Mouse (Mus musculus) thymus, postnatal 10 days (tissue): ENCODE results near the gene Oas3.
A peak's percentile ranks its signal among the peaks of the same experiment; 100 is the strongest.

Experiments
- DNase-seq, 2 experiments: peaks; one replicate each; pipeline ENCODE4 v3.0.0; 2021; ENCODE audit warnings: low spot score in 2 of 2

The Oas3 gene

GRCm38 (mm10) chr5:120754215-120754614 is 23.2 kb downstream of the Oas3 start:
- no peak for DNase-seq

- no peak for DNase-seq
Measured at GRCm38 (mm10) chr5:120752786-120753185, 24.7 kb downstream of the Oas3 start.

DNA sequence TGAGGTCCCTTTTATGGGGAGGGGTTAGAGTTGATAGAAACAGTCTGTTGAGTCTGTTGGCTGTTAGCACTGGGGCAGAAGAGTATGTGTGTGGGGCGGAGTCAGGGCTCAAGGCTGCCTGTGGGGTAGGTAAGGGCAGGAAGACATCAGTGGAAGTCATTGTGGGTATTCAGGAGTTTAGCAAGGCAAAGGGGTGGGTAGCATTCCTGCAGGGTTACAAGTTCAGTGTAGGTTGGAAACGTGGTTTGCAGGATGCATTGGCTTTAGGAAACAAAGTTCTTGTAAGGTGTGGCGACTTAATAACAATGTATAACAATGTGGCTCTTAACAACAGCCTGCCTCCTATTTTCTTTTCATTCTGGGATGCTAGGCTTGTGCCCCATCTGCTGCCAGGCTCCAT is 26.3 kb downstream of the Oas3 start:
- no peak for DNase-seq

DNA sequence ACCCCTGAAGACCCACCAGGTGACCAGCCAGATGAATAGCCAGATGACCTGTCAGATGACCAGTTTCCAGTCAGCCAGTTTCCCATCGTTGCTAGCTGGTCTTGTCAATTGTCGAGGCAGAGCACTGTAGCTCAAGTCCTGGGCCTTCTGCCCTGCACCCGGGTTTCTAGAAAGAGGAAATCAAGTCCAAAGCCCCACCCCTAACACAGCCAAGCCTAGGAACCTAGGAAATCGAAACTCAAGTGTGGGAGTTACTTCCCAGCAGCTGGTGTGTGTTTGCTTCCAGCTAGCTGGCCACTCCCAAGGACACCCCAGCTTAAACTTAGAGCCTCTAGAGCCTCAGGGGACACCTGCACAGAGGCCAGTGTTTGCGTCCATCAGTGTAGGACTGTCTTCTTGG is 27.8 kb downstream of the Oas3 start, which contains the start of gene Oas2:
Oas2 (minus strand) TSS at position 166 of the 400 bp plus-strand sequence.
- DNase-seq: no peak

GRCm38 (mm10) chr5:120746451-120746850 is 31.0 kb downstream of the Oas3 start:
- DNase-seq: peak in 1 of 2 experiments; percentile 64

GRCm38 (mm10) chr5:120742125-120742524 is 35.3 kb downstream of the Oas3 start:
- DNase-seq: peak; percentile 42 to 70

GRCm38 (mm10) chr5:120734380-120734990 is 43.0 kb downstream of the Oas3 start:
- DNase-seq: no peak

DNA sequence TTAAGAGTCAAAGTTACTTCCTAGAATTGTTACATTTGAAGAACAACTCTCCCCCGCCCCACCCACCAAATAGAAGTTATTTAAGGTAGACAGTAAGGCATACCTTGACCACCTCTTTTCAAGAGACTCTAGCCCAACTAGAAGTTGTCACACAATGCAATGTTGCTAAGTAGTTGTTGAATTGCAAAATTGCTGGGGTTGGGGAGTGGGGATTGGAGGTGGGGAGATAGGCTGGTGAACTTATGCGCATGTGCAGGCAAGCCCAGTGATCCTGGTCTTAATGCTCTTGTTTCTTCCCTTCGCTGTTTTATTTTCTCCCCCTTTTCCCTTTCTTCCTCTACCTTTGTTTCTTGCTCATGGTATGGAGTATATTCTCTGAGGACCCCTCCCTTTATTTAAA is 43.8 kb downstream of the Oas3 start:
- DNase-seq: no peak

GRCm38 (mm10) chr5:120732740-120733139 is 44.7 kb downstream of the Oas3 start:
- no peak for DNase-seq

DNA sequence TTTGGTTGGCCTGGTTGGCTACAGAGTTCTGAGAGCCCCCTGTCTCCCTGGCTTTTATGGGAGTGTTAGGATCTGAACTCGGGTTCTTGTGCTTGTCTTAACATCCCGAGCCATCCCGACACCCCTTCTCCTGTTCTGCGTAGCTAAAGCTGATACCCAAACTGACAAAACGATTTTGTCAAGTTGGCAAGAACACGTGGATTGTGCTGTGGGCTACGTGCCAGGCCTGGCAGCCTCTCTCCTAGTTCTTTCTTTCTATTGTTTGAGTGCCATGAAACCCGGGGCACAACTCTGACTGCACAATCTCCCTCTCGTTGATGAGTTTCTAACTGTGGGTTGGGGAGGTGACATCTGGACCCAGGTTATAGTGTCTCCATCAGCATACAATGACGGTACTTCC is 48.1 kb downstream of the Oas3 start:
- DNase-seq: no peak

GRCm38 (mm10) chr5:120725811-120726455 is 51.5 kb downstream of the Oas3 start:
- DNase-seq: no peak

DNA sequence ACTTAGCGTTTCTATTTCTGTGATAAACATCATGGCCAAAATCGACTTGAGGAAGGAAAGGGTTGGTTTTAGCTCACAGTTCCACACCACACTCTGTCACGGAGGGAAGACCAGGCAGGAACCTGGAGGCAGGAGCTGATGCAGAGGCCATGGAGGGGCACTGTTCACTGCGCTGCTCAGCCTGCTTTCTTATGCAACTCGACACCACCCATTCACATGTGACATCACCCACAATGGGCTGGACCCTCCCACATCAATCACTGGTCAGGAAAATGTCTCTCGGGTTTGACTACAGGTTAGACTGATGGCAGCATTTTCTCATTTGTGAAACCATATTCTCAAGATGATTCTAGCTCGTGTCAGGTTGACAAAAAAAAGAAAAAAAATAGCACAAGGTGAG is 56.5 kb downstream of the Oas3 start:
- DNase-seq: no peak

GRCm38 (mm10) chr5:120718600-120719378 is 58.7 kb downstream of the Oas3 start:
- no peak for DNase-seq

- no peak for DNase-seq
Measured at GRCm38 (mm10) chr5:120717136-120717535, 60.3 kb downstream of the Oas3 start.

DNA sequence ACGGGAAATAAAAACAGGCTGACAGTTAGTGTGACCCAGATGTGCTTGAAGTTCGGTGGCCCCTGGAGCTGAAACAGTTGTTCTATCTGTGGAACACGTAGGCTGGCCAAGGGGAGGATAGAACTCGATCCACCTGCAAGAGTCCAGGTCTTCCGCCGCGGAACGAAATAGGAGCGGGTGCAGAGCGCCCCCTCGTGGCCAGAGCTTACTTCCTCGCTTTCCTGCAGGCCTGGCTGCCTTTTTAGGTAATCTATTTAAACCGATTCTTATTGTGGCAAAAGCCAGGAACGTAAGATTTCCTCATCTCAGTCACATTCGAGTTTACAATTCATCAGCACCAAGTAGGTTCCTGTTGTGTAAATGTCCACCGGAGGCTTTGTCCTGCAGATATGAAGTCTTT is 63.1 kb downstream of the Oas3 start:
- peak; percentile 69 to 90 for DNase-seq

- DNase-seq: no peak
Measured at GRCm38 (mm10) chr5:120712721-120713120, 64.7 kb downstream of the Oas3 start.

DNA sequence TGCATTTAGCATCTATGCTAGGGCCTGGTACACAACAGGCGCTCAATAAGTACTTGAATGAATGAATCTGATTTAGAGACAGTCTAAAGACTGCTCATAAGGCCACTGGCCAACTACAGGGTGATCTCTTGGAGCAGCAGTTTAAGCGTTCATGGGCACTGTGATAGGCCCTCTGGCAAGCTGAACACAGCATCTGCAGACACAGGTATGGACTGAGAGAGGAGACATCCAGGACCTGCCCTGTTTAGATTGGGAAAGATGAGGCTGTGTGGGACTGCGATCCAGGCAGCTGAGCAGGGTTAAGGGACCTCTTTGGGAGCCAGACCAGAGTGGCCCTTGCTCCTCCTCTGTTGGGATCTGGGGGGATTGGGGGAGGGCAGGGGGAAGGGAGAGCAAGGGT is 65.6 kb downstream of the Oas3 start, which contains the start of gene Dtx1:
Dtx1 (minus strand) TSS at position 101 of the 400 bp plus-strand sequence.
- DNase-seq: no peak

DNA sequence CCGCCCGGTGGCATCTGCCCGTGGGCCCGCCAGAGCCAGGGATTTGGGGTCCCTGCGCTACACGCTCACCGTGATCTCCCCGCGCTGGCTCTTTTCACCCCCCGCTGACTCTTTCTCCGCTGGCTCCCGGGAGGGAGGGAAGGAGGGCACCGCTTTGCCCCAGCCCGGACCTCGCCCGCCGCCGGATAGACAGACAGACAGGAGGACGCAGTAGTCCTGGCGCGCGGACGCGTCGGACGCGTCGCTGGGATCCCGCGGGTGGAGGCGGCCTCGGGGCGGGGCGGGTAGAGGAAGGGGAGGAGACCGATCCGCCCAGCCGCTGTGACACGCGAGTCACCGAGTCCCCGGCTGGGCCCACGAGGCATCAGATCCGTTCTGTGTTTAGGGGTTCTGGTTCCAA is 66.0 kb downstream of the Oas3 start:
- DNase-seq: peak; percentile 47 to 64

DNA sequence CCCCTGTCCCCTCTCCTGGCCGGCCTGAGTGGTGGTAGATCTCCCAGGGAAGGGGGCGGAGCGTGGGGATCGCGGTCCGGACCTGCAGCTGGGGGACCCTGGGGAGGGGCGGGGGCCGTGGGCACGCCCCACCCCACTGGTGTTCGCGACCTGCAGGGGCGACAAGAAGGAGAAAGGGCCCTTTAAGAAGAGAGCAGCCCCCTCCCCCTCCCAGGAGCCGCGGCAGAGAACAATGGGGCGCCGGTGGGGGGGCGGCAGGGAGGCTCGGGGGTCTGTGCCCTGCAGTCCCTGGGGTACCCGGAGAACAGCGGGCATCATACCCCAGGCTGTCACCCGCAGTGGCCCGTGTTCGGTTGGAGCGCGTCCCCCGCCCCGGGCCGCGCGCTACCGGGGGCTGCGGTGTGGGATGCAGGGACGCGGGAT is 66.6 kb downstream of the Oas3 start:
- DNase-seq: no peak

- DNase-seq: peak in 1 of 2 experiments; percentile 24
Measured at GRCm38 (mm10) chr5:120710161-120710825, 67.2 kb downstream of the Oas3 start.

- DNase-seq: no peak
Measured at GRCm38 (mm10) chr5:120706976-120707375, 70.5 kb downstream of the Oas3 start.

GRCm38 (mm10) chr5:120706541-120706940 is 70.9 kb downstream of the Oas3 start:
- no peak for DNase-seq
